Mouse (Mus musculus) macrophage (primary cell): ENCODE measurements around the gene Pkd2l1. TPM values are rescaled to one million over a fixed set of nuclear protein-coding genes. Genes with fewer than 3 reads are reported as not detected.

Experiments used
- H3K27ac ChIP-seq: fragments of 350-480 bp; formaldehyde crosslinking; 2 replicates; pipeline ENCODE4 v1.9.0; 2021
- H3K36me3 ChIP-seq: fragments of 350-480 bp; formaldehyde crosslinking; 2 replicates; pipeline ENCODE4 v1.9.0; 2021; ENCODE audit errors: inconsistent target
- H3K4me3 ChIP-seq: fragments of 350-480 bp; formaldehyde crosslinking; 2 replicates; pipeline ENCODE4 v1.9.0; 2021; ENCODE audit errors: inconsistent target
- H3K79me2 ChIP-seq: fragments of 350-480 bp; formaldehyde crosslinking; 2 replicates; pipeline ENCODE4 v1.9.0; 2021; ENCODE audit errors: inconsistent target
- WGBS: methylation state at CpG from one replicate; pipeline ENCODE4 v1.1.7; 2026; ENCODE audit warnings: inconsistent platforms; ENCODE audit not compliant: missing documents; 5-methylcytosine and 5-hydroxymethylcytosine counted together
- polyA plus RNA-seq: library from polyadenylated mRNA; stranded (reverse); fragments of 250-400 nt; gene quantifications from 3 replicates; pipeline ENCODE4 v1.2.4, GENCODE M21; 2018; ENCODE audit warnings: inconsistent platforms

The Pkd2l1 gene
- polyA plus RNA-seq, 1 experiment from 2014 or later, result not detected

- no peaks in the 10 kb centered on the region for H3K79me2 ChIP-seq
- 59% methylated on average over 7 of the region's 7 CpGs for WGBS
- H3K27ac ChIP-seq, result no peak overlapping the region
- H3K4me3 ChIP-seq, result no peak overlapping the region
- H3K36me3 ChIP-seq, result no peaks in the 10 kb centered on the region
These were observed 1.7 kb upstream of the Pkd2l1 start for GRCm38 (mm10) chr19:44193906-44194305.

GRCm38 (mm10) chr19:44189056-44189455 lies 3.2 kb downstream of the Pkd2l1 start:
- Histone ChIP-seq H3K36me3 (no peaks in the 10 kb centered on the region), H3K27ac (no peak overlapping the region), H3K79me2 (no peaks in the 10 kb centered on the region), H3K4me3 (no peak overlapping the region)
- WGBS, result 90% methylated on average over 4 of the region's 4 CpGs

GRCm38 (mm10) chr19:44183968-44184367 lies 8.3 kb downstream of the Pkd2l1 start:
- Histone ChIP-seq H3K4me3 (no peak overlapping the region), H3K79me2 (no peaks in the 10 kb centered on the region), H3K27ac (no peak overlapping the region), H3K36me3 (no peaks in the 10 kb centered on the region)
- WGBS, result 87% methylated on average over 3 of the region's 3 CpGs

- Histone ChIP-seq H3K36me3 (no peaks in the 10 kb centered on the region), H3K79me2 (no peaks in the 10 kb centered on the region), H3K27ac (no peak overlapping the region), H3K4me3 (no peak overlapping the region)
- WGBS, result 83% methylated on average over 1 of the region's 1 CpGs
These were observed 11.7 kb downstream of the Pkd2l1 start for GRCm38 (mm10) chr19:44180502-44180901.

GRCm38 (mm10) chr19:44176741-44177140 lies 15.5 kb downstream of the Pkd2l1 start:
- 76% methylated on average over 3 of the region's 3 CpGs for WGBS
- Histone ChIP-seq H3K4me3 (no peak overlapping the region), H3K36me3 (no peaks in the 10 kb centered on the region), H3K79me2 (no peaks in the 10 kb centered on the region), H3K27ac (no peak overlapping the region)

- H3K4me3 ChIP-seq, result no peak overlapping the region
- H3K79me2 ChIP-seq, result no peaks in the 10 kb centered on the region
- H3K36me3 ChIP-seq, result no peaks in the 10 kb centered on the region
- 65% methylated on average over 8 of the region's 8 CpGs for WGBS
- no peak overlapping the region for H3K27ac ChIP-seq
These were observed 17.4 kb downstream of the Pkd2l1 start for GRCm38 (mm10) chr19:44174835-44175234.

GRCm38 (mm10) chr19:44161515-44161914 lies 30.7 kb downstream of the Pkd2l1 start:
- no peak overlapping the region for H3K4me3 ChIP-seq
- WGBS, result 7% methylated on average over 3 of the region's 3 CpGs
- H3K36me3 ChIP-seq, result no peaks in the 10 kb centered on the region
- H3K79me2 ChIP-seq, result no peaks in the 10 kb centered on the region
- no peak overlapping the region for H3K27ac ChIP-seq

GRCm38 (mm10) chr19:44159386-44159785 lies 32.9 kb downstream of the Pkd2l1 start:
- Histone ChIP-seq H3K4me3 (no peak overlapping the region), H3K36me3 (no peaks in the 10 kb centered on the region), H3K79me2 (no peaks in the 10 kb centered on the region), H3K27ac (no peak overlapping the region)
- WGBS, result 88% methylated on average over 3 of the region's 3 CpGs

- no peaks in the 10 kb centered on the region for H3K36me3 ChIP-seq
- WGBS, result 93% methylated on average over 10 of the region's 10 CpGs
- H3K79me2 ChIP-seq, result no peaks in the 10 kb centered on the region
These were observed 35.2 kb downstream of the Pkd2l1 start for GRCm38 (mm10) chr19:44157005-44157404.

GRCm38 (mm10) chr19:44153781-44154180 lies 38.5 kb downstream of the Pkd2l1 start:
- no peaks in the 10 kb centered on the region for H3K79me2 ChIP-seq
- no peak overlapping the region for H3K4me3 ChIP-seq
- WGBS, result 78% methylated on average over 4 of the region's 5 CpGs
- no peaks in the 10 kb centered on the region for H3K36me3 ChIP-seq
- H3K27ac ChIP-seq, result no peak overlapping the region

More at GRCm38 (mm10) chr19:44157005-44157404, 35.2 kb downstream of the Pkd2l1 start:
- H3K27ac ChIP-seq, result no peak overlapping the region
- H3K4me3 ChIP-seq, result no peak overlapping the region

- Histone ChIP-seq H3K4me3 (no peak overlapping the region), H3K36me3 (no peaks in the 10 kb centered on the region), H3K27ac (no peak overlapping the region), H3K79me2 (peaks cover 10% of the 10 kb centered on the region; the same call in 1 of the 2 replicates)
- WGBS, result 97% methylated on average over 2 of the region's 2 CpGs
These were observed 43.3 kb downstream of the Pkd2l1 start for GRCm38 (mm10) chr19:44148991-44149390.

- peaks cover 1% of the 10 kb centered on the region; the same call in 1 of the 2 replicates for H3K36me3 ChIP-seq
- WGBS, result 24% methylated on average over 2 of the region's 2 CpGs
- H3K27ac ChIP-seq, result no peak overlapping the region
- peaks cover 10% of the 10 kb centered on the region; the same call in 1 of the 2 replicates for H3K79me2 ChIP-seq
- no peak overlapping the region for H3K4me3 ChIP-seq
These were observed 43.9 kb downstream of the Pkd2l1 start for GRCm38 (mm10) chr19:44148345-44148744.

GRCm38 (mm10) chr19:44146951-44147350 lies 45.3 kb downstream of the Pkd2l1 start:
- Histone ChIP-seq H3K79me2 (peaks cover 10% of the 10 kb centered on the region; the same call in 1 of the 2 replicates), H3K27ac (no peak overlapping the region), H3K4me3 (no peak overlapping the region), H3K36me3 (peaks cover 15% of the 10 kb centered on the region)
- 96% methylated on average over 7 of the region's 8 CpGs for WGBS

GRCm38 (mm10) chr19:44146568-44146879 lies 45.7 kb downstream of the Pkd2l1 start:
- WGBS, result 66% methylated on average over 9 of the region's 9 CpGs
- peaks cover 19% of the 10 kb centered on the region for H3K36me3 ChIP-seq
- H3K79me2 ChIP-seq, result peaks cover 10% of the 10 kb centered on the region; the same call in 1 of the 2 replicates
- H3K27ac ChIP-seq, result no peak overlapping the region
- no peak overlapping the region for H3K4me3 ChIP-seq

- Histone ChIP-seq H3K36me3 (peaks cover 25% of the 10 kb centered on the region), H3K27ac (0 out of 2 replicates have a peak within 1 kb of the TSS, but pooled peaks have one; percentile 24), H3K4me3 (peak within 1 kb of the TSS; percentile 83), H3K79me2 (peaks cover 10% of the 10 kb centered on the region; the same call in 1 of the 2 replicates)
- WGBS, result 2% methylated on average over 46 of the region's 46 CpGs
These were observed 46.3 kb downstream of the Pkd2l1 start, which contains the start of gene Bloc1s2 for GRCm38 (mm10) chr19:44145702-44146567. Gene Bloc1s2 (minus strand): TSS chr19:44146446.
